Mouse (Mus musculus) ovary, postnatal 10 days (tissue): ENCODE measurements around the gene C8b.

Experiments
- DNase-seq: peaks from one replicate; pipeline ENCODE4 v3.0.0; 2022; ENCODE audit warnings: low spot score

C8b gene

GRCm38 (mm10) chr4:104810710-104811286, 44.7 kb downstream of the C8b start:
- DNase-seq: no peak

DNA sequence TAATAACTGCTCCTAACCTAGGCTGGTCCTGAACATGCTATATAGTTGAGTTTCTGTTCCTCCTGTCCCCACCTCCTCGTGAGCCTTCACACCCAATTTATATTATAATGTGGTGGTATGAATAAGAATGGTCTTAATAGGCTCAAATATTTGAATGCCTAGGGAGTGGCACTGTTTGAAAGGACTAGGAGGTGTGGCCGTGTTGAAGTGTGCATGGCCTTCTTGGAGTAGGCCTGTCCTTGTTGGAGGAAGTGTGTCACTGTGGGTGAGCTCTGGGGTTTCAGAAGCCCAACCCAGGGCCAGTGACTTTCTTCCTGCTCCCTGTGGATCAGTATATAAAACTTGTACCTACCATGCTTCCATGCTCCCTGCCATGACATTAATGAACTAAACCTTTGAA, 47.5 kb downstream of the C8b start:
- no peak for DNase-seq

DNA sequence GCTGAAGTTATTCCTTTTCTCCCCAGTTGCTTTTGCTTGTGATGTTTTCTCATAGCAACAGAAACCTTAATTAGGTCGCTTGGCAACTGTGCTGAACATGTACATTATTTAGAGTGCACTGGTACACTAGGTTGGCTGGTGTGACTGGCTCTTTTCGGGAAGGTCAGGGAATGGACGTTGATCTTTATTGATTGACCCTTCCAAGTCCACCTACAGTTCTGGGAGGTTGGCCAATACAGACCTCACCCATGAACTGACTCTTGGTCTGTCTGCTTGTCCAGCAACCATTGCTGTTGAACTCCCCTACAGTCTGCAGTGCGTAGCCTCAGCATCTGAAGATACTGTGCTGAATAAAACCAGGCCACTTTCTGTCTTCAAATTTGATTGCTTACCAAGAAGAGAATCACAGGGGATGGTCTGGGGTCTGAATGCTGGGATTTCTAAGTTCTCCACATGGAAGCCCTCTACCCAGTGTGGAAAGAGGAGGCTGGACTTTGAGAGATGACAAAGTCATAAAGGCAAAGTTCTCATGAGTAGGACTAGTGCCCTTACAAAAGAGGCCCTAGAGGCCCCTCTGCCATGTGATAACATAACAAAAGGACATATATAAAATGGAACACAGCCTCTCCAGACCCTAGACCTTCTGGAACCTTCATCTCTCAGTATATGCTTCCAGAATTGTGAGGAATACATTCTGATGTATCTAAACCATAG, 50.6 kb downstream of the C8b start:
- no peak for DNase-seq

- no peak for DNase-seq
Measured at GRCm38 (mm10) chr4:104817509-104817908, 51.4 kb downstream of the C8b start.

- DNase-seq: no peak
Measured at GRCm38 (mm10) chr4:104818986-104819385, 52.9 kb downstream of the C8b start.

GRCm38 (mm10) chr4:104819891-104820290, 53.8 kb downstream of the C8b start:
- no peak for DNase-seq

DNA sequence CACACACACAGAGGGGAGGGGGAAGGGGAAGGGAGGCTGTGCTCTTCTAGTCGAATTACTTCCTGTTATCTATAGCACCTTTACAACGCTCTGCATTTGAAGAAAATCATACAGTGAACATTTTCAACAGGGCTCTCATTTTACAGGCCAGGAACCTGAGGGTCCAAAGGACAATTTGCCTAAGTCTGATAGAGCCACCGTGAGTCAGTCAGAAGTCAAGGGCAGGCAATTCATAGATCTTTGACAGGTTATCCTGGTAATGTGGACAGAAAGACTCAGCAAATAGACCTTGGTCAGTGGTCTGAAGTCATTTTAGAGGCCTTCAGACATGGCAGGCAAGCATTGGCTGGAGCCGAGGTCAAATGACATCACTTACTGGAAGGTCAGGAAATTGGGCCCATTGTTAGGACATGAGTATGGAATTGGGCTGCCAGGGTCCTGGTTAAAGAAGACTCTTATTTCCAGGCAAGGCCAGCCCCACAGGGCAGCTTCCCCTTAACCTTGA, 57.5 kb downstream of the C8b start:
- no peak for DNase-seq

GRCm38 (mm10) chr4:104824381-104825077, 58.4 kb downstream of the C8b start:
- DNase-seq: no peak

- no peak for DNase-seq
Measured at GRCm38 (mm10) chr4:104828939-104829338, 62.8 kb downstream of the C8b start.

- no peak for DNase-seq
Measured at GRCm38 (mm10) chr4:104835096-104835495, 69.0 kb downstream of the C8b start.

DNA sequence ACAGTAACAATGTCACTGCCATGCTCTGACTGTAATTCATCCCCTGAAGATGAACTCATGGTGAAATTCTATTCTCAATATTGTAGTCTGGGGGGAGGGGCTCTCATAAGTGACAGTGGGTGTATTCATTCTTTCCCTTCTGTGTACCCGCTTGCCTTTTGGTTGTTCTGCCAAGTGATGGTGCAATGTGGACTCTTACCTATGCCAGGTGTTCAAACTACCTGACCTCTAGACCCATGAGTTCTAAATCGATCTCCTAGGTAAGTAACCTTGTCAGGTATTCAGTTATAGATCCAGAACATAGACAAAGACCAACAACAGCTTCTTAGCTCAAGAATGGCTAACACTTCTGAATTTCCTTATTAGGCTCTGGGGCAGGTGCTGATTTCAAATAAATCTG, 72.2 kb downstream of the C8b start:
- no peak for DNase-seq

DNA sequence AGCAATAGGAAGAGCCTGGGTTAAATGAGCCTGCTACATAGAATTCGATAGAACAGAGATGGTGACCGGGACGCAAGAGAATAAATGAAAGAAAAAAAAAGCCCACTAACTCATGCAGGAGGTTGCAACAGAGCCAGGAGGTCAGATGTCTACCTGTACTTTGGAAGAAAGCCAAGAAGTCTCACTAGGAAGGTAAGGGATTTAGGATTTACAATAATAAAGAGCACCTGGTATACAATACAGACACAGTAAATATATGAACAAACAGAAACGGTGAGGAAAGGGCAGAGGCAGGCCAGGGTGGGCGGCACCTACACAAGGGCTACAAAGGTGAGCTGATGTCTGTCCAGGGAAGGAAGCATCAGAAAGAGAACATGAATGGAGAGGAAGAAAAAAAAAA, 76.1 kb downstream of the C8b start:
- no peak for DNase-seq

DNA sequence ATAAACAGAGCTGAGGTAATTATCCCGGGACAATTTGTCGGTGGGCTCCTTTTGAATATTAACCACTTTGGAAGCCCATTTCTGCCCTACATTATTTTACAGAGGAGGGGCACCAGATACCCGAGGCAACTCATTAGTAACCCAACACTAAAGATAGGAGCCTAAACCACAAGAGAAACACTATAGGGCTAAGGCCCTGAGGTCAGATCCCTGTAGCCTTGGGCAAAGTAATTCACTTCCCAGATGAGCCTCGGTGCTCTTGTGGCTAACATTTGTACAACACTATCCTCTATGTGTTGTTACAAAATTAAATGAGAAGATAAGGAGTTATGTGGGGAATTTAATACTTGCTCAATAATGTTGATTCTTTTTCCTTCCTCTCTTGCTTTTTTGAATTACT, 77.4 kb downstream of the C8b start:
- DNase-seq: no peak
